Mouse (Mus musculus) NIH3T3 (cell line): ENCODE measurements around the gene Gm8374.
"Not testable (repeated sequence)": the region's sequence is repeated elsewhere in the genome, so short reads cannot be mapped to it uniquely, and the experiment has no call there.

Source experiments
- DNase-seq: peaks from one replicate; pipeline ENCODE4 v3.0.0-alpha.2; 2012; ENCODE audit warnings: low read depth

The Gm8374 gene

GRCm38 (mm10) chr14:7365034-7365433 lies at the start of gene Gm8374:
TSS of gene Gm8374 (minus strand) at chr14:7365134.
- DNase-seq = not testable (repeated sequence)

- not testable (repeated sequence) for DNase-seq
Observed at GRCm38 (mm10) chr14:7332295-7332694, 32.6 kb downstream of the Gm8374 start, which contains the start of gene Gm5797. TSS of gene Gm5797 (minus strand) at chr14:7332395.

- not testable (repeated sequence) for DNase-seq
Observed at GRCm38 (mm10) chr14:7315093-7315492, 49.8 kb downstream of the Gm8374 start.

- not testable (repeated sequence) for DNase-seq
Observed at GRCm38 (mm10) chr14:7314661-7315060, 50.3 kb downstream of the Gm8374 start, which contains the start of gene Gm3739. TSS of gene Gm3739 (minus strand) at chr14:7315049.
